Mouse (Mus musculus) T-helper 2 cell (primary cell): ENCODE results near the gene U2af2.

Experiments
- in situ Hi-C: fragments of 300-600 bp; cut with MboI, MseI; formaldehyde crosslinking; loops from one replicate; pipeline ENCODE4 v1.15.1; 2025; ENCODE audit warnings: high pct_unique_total_duplicates

Gene U2af2

DNA sequence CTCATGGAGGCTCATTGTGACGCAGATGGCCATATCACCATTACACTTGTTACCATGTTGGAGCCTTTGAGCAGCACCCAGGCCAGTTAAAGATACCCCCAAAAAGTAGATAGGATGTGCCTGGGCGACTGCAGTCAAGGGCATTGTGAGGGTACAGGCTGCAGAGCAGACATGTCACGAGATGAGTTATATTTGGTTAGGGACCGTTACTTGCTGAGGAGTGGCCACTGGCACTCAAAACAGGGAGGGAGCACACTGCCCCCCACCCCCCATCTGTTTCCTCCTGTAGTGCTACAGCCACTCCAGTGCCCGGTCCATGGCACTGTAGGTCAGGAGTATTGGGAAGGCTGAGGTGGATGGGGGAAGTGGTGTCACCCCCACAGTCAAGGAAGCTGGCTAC, 36.8 kb downstream of the U2af2 start:
- in situ Hi-C loops = loop anchor here (25.0 kb wide), 1 partner anchor 1289 kb away; the partner anchor contains the start of genes Smim17 and Zfp28

DNA sequence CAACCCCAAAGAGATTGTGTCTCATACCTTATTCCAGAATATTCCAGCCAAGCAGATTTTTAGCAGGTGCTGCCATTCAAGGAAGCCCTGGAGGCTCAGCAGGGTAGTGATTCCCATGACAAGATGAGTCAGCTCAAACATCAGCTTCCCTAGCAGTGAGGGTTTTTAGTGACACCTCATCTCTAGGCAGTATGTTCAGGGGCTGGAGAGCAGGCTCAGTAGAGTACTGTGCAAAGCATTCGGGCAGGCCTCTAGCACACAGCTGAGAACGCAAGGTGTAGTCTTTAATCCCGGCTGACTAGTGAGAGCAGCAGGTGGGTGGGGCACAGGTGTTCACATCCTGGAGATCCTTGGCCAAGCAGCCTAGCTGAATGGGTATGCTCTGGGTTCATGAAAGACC, 37.9 kb downstream of the U2af2 start:
- in situ Hi-C loops = loop anchor here (25.0 kb wide), 1 partner anchor 1288 kb away; the partner anchor contains the start of genes Smim17 and Zfp28

DNA sequence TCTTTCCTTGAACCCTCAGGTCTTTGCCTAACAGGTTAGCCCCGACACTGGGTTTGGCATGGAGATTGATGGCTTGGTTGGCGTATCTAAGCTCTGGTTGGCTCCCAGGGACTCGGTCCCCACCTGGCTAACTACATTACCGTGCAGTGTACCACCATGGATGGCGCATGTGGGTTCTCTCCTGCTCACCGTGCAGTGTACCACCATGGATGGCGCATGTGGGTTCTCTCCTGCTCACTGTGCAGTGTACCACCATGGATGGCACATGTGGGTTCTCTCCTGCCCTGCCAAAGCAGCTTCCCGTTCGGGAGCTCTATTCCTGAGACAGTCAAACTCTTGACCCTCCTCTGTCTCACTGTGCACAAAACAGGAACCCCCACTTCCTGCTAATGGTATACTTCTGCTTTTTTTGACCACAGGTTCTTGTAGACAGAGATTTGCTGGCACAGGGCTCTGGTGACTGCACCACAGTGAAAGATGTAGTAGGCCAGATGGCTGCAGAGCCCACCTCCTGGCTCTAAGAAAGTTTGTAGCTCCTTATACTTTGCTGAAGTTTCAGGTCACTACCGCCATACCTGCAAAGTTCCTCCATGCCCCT, 39.2 kb downstream of the U2af2 start:
- in situ Hi-C loops = no loop called here

DNA sequence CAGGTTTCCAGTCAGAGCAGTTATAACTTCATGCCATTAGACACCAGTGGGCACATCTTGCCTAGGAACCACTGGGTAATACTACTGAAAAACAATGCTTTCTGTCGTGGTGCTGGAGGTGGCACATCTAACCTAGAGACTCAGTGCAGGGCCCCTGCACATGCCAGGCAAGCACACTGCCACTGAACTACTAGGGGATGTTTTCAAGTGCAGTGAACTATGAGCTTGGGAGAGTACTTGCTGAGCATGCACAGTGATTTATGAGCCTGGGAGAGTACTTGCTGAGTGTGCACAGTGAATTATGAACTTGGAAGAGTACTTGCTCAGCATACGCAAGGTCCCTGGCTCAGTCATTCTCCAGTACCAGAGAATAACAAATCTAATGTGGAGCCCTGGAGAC, 40.6 kb downstream of the U2af2 start:
- in situ Hi-C loops = no loop called here

DNA sequence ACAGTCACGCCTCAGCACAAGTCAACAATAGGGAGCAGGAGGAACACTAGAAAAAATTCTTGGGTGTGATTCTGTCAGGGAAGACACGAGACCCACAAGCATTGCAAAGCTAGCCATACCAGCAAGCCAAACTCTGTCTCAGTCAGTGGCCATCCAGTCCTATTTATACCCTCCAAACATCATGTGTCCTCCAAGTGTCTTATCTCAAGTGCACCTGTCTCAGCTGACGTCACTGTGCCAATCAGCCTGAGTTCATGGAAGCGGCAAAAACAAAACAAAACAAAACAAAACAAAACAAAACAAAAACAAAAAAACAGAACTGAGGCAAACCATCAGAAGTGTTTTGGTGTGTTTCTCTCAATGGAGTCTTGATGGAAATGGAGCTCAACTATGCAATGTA, 46.3 kb downstream of the U2af2 start:
- in situ Hi-C loops = no loop called here

DNA sequence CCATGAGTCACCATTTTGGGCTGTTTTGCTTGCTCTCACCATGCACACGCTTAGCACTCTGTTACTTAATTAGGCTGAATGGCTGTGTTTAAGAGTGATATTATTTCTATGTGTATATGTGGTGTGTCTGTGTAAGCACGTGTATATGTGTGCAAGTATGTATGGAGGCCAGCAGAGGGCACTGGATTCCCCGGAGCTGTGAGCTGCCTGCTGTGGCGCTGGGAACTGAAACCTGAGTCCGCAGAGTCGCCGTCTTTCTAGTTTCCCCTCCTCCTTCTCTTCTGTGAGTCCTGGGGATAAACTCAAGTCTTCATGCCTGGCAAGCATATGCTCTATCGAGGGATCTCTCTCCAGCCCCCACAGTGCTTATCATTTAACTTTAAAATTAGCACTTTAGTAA, 47.4 kb downstream of the U2af2 start:
- in situ Hi-C loops = no loop called here

DNA sequence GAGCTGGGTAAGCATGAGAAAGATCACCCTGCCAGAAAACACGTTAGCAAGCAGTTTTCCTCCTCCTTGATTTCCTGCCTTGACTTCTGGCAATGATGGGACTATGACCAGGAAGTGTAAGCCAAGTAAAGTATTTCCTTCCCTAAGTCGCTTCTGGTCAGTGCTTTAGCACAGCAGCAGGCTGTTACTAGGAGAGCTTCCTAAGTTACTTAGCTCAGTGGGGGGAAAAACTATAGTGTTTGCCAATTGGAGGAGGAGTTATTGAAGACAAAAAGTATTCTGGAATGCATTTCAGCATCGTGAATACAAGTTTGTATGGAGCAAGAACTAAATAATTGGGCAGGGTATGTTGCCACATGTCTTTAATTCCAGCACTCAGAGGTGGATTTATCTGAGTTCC, 50.8 kb downstream of the U2af2 start:
- in situ Hi-C loops = no loop called here

DNA sequence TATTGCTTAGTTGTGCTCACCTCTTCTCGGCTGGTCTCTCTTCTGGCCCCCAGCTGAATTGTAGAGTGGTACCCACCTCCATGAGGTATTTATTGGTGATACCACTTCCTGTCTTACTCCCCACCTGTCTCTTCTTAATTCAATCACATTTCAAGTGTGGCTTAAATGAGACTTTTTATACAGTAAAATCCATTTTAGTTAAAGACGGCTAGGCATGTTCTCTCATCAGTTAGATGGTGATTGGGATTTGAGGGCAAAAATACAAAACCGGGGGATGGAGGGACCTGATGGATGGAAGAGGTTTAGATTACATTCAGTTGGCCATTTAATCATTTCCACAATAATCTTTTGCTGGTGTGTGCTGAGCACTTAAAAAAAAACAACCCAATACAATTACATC, 54.9 kb downstream of the U2af2 start, which contains the start of gene Rfpl4:
TSS of gene Rfpl4 (minus strand) at position 101 of the 400 bp plus-strand sequence.
- in situ Hi-C loops = no loop called here

DNA sequence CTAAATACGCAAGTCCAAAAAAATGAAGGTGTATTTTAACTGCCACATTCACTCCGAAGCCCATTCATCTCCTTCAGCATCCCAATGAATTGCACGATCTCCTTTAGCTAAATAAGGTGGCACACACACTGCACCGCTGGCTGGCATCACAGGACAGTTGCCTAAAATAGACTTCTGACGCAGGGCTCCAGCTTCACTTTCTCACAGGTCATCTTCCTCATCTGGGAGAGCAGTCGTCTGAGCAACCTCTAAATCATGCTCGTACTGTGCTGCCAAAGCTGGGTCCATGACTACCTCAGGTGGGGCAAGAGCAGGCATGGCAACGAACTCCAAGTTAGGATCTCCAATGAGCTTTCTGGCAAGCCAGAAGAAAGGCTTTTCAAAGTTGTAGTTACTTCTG, 63.1 kb downstream of the U2af2 start:
- in situ Hi-C loops = no loop called here

DNA sequence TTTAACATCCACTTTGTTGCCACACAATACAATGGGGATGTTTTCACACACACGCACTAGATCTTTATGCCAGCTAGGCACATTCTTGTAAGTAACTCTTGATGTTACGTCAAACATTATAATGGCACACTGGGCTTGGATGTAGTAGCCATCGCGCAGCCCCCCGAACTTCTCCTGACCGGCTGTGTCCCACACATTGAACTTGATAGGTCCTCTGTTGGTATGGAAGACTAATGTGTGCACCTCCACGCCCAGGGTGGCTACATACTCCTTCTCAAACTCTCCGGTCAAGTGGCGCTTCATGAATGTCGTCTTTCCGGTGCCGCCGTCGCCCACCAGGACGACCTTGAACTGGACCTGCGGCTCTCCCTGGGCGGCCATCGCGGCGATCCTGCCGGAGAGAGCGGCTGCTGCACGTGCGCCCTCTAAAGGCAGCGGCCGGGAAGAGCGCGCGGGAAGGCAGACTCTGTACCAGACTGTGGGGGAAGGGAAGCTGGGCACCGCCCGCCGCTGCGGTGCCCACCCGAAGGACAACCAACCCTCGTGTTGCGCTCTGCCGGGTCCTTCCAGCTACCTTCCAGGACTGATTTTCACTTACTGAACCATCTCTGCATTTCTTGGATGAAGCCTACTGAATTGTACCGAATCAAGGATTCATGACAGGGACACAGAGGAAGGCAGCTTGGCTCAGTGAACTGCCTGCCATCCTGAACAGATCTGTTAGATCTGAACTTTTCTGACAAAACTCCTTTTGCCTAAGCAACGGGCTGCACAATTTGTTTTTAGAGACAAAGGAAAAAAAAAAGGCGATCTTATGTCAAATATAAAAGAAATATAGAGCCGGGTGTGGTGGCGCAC, 63.8 kb downstream of the U2af2 start, which contains the start of gene Rasl2-9:
TSS of gene Rasl2-9 (minus strand) at position 402 of the 858 bp plus-strand sequence.
- in situ Hi-C loops = no loop called here
